Mouse (Mus musculus) right cerebral cortex, postnatal 4 days (tissue): ENCODE measurements at regions not wholly inside any gene's neighbourhood (a gene's known extent, or its start where the extent isn't known, plus 50 kb on each side); places are given as distances from the start of the nearest gene placed in this dataset.

ENCODE experiments used
- DNase-seq: peaks from one replicate; pipeline ENCODE4 v3.0.0-alpha.2; 2022

DNA sequence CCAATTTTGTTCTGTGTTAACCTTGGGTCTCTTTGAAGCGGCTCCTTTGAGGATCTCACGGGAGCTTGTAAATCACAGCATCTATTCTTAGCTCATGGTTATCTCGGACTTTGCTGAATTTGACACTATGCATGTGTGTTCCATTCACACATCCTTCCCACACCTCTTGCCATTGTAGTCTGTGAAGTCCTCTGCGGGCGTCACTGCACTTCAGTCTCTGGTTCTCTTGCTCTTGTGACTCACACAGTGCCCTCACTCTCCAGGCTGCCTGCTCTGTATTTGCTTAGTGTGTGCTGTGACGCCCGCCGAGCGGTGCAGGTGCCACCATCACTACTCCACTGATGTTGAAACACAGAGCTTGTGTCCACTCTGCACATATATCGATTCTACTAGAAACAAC lies 1271.2 kb downstream of the Synb start:
- DNase-seq, result no peak

DNA sequence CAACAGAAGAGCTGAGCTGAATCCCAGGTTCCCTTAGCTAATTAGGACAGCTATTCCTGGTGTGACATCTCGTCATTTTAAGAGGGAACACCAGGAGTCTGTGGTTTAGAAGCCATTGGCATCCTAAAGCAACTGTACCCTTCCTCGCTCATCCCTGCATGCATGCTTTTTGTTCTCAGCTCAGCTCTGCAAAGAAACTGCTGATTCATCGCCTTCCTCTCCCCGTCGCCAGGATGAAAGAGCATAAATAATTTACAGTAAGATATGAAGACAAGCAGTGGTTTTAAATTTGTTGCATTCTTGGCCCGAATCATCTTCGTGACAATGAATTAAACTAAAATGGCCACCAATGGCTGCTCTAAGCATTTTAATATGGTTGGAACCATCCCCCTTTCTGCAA lies 1272.9 kb downstream of the Synb start:
- no peak for DNase-seq

DNA sequence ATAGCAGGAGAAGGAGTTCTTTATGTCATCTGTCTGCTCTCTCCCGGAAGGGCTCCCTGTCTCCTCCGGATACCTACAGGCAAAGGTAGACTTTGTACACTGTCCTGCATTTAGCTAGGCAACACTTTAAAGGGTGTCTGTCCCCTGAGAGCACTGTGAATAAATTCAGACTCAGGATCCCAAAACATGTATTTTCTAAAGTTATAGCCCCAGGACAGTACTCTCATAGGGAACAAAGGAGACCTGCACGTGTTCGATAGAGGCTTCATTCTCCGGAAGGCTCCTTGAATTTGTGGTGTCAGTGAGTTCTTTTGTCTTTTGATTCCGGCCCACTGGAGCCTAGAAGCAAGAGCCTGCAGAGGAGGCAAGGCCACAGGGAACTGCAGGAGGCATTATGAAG lies 1273.3 kb downstream of the Synb start:
- DNase-seq, result no peak

DNA sequence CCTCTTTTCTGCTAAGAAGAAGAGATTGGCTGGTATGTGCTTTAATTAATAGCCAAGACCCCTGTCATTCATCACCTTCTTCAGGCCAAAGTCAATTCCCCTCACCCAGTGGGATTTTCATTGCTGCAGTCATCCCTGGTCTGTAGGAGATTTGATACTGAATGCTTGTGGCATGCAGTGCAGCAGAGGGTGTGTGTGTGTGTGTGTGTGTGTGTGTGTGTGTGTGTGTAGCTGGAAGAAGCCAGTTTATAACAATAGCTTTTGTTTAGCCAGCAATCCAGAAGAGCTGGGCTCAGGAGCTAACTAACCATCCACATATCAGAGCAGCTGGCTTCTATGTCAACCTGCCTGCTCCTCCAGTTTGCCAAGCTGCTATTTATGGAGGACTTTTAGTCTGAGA lies 1275.4 kb downstream of the Synb start:
- no peak for DNase-seq

DNA sequence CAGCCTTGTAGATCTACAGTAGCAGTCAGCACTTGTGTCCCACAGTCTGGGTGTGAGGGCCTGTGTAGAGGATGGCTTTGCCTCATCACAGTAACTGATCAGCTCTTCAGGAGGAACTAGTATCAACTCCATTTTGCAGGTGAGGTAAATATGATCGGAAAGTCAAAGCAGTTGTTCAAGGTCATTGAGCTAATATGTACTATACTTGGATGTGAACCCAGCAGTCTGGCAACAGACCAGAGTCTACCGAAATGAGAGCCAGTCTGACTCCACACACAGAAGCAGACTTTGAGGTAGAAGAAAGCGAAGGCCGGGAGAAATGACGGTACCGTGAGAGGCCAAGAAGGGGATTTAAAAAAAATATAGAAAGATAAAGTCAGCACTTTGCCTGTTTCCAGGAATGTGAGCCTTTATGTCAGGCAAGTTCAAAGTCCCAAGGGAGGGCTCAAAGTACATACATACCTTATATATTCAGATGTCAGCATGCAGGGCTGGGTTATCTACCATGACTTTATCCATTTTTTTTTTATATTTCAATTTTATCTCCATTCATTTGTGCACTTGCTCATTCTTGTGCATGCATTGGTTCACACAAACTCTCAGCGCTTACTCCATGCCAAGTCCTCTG lies 1297.2 kb downstream of the Synb start:
- DNase-seq, result no peak

DNA sequence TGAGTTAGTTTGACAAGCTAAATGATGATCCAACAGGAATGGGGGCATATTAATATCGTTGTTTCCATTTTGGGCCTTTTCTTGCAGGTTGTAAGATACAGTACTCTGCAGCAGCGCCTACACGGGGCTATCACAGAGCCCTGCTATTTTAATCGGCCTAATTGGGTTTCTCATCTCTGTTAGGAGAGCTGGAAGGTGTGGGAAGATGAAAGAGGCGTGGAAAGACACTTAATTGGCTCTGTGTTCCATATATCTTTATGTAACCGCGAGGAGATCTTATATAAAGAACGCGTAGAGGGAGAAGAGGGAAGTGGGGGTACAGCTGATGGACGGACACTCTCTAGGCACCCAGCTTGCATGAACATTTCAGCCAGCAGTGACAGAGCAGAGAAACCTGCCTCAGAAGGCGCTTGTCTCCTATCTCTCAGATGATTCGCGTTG lies 1300.5 kb downstream of the Synb start:
- DNase-seq, result no peak

DNA sequence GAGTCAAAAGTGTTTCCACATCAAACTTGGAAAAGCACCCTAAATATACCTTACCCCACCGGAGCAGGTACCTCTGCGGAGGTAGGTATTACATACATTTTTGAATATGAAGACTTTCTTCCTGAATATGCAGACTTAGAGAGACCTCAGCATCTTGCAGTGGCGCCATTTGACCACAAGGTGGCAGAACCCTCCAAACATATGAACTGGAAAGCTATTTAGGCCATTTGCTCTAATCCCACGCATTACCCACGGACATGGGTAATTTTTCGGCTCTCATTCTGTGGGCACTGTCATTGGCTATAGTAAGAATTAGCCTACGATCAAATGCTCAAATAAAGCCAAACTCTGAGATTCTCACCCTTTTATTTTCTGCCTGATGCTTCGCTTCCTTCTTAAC lies 1301.0 kb downstream of the Synb start:
- peak; percentile 73 for DNase-seq

DNA sequence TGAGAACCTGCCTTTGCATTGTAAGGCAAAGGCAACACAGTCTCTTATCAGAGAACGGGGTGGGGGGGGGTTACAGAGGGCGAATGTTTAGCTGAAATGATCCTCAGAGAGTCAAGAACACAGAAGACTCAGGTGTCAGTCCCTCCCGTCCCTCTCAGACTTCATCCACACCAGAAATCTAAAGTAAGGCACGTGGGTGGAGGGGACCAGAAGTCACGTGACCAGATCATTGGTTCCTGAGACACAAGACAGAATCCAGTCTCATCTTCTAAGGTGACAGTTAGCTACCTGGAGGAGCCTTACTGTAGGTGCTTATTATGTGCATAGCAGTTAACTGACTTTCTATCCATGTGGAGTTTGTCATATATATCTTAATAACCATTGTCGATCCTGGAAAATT lies 1302.0 kb downstream of the Synb start:
- no peak for DNase-seq

DNA sequence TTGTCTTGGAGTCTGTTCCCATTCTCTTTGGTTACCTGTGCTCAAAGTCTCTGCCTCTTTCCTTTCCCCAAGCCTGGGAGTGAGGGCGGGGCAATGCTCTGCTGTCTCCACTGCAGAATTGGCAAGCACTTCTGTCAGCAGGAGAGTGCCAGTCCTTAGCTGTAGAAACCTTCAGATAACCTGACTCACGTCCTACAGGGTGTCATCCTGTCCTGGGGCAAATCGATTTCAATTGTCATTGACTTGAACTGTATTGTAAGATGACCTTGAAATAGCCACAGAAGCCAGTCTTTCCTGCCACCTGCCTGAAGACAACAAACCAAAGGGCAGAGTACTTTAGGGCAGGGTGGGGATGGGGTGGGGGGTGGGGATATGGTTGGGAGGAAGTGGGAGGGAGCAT lies 1303.8 kb downstream of the Synb start:
- DNase-seq, result no peak
